Mouse (Mus musculus) mature B cell (primary cell): ENCODE measurements around the gene Vav2.

ENCODE experiments used
- in situ Hi-C: fragments of 300-500 bp; cut with MboI; formaldehyde crosslinking; loops from 2 replicates; pipeline ENCODE4 v1.14.3; 2019

The Vav2 gene

DNA sequence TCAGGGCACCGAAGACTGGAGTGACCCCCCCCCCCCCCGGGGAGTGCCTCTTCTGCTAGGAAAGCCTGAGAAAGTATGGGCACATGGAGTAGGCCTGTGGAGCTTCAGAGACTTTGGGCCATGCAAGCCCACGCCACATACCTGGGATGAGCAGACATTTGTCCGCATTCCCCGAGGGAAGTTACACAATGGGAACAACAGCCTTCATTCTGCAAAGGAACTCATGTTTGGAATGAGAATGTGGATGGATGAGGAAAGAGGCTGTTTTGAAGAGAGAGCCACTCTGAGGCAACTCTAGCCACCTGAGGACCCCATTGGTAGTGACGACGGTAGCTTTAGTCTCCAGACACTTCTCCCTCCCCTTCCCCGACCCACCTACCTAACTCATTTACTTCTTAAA, 106.0 kb downstream of the Vav2 start:
- in situ Hi-C loops = no loop called here

GRCm38 (mm10) chr2:27318606-27319005, 108.2 kb downstream of the Vav2 start:
- in situ Hi-C loops = no loop called here

- in situ Hi-C loops = no loop called here
Measured at GRCm38 (mm10) chr2:27318197-27318596, 108.6 kb downstream of the Vav2 start.

- in situ Hi-C loops = no loop called here
Measured at GRCm38 (mm10) chr2:27316167-27316566, 110.7 kb downstream of the Vav2 start.

DNA sequence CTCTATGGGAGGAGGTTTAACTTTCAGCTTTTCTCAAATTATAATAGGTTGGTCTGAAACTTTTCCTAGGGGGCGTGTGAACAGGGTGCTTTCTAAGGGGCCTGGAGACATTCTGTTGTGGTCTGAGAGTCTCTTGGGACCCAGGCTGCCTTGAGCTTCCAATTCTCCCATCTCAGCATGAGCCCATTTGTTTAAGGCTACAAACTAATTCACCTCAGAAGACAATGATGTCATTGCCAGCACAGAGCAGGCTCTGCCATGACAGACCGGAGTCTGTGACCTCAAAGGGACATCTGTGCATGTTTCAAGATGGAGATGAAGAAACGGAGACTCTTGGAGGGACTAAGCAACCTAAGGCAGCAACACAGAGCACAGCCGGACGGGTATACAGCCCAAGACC, 112.6 kb downstream of the Vav2 start:
- in situ Hi-C loops = no loop called here

GRCm38 (mm10) chr2:27312500-27312899, 114.3 kb downstream of the Vav2 start:
- in situ Hi-C loops = no loop called here

GRCm38 (mm10) chr2:27311606-27312005, 115.2 kb downstream of the Vav2 start:
- in situ Hi-C loops = no loop called here

- in situ Hi-C loops = no loop called here
Measured at GRCm38 (mm10) chr2:27310908-27311307, 115.9 kb downstream of the Vav2 start.

DNA sequence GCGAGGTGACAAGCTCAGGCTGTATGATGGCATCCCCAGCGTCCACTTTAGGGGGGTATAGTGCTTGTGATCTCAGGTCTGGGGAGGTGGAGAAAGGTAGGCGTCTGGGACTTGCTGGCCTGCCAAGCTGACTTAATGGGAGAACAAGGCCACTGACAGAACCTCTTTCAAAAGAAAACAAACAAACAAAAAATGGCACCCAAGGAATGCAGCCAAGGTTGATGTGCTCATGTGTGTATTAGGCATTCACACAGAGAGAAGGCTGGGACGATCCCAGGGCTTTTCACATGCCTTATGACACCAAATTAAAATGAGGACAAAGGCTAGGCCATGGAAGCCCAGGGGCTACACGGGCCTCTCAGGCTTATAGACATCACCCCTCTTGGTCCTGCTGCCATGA, 116.6 kb downstream of the Vav2 start:
- in situ Hi-C loops = no loop called here

- in situ Hi-C loops = no loop called here
Measured at GRCm38 (mm10) chr2:27306628-27307027, 120.2 kb downstream of the Vav2 start.

- in situ Hi-C loops = no loop called here
Measured at GRCm38 (mm10) chr2:27304741-27305140, 122.1 kb downstream of the Vav2 start.

DNA sequence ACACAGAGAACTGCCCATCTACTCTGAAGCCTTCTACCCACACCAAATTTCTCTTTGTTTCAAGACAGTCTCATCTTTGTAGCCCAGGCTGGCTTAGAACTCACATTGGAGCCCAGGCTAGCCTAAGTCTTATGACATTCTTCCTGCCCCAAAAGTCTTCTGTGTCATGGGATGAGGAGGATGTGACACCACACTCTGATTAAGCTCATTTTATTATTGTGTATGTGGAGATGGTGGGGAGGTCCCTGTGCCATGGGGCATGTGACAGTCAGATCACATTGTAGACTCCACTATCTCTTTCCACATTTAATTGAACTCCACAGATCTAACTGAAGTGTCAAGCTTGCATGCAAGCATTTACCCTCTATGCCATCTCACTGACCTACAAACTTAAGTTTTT, 122.8 kb downstream of the Vav2 start:
- in situ Hi-C loops = no loop called here

DNA sequence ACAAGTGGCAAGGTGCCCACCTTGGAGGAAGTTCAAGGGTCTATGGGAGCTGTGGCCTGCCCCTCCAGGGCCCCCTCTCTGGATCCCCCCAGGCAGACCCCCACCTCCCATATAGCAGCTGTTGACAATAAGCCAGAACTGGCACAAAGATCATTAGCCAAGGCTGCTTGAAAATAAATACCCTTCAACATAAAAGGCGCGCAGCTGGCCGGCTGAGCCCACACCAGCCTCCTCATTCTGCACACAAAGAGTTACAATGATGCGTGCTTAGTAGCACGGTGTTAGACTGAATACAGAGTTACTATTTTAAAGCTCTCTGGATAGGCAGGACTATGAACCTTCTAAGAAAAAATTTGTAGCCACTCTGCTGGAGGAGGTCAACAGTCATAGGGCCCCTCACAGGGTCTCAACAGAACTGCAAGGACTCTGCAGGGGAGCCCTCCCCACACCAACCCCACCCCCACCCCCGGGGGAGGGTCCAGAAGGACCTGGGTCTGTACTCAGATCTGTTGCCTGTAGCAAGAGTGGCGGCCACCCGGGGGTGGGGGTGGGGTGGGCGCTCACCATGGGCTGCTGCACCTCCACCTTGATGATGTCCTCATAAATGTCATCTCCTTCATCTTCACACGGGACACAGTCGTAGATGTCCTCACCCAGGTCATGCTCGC, 125.3 kb downstream of the Vav2 start:
- in situ Hi-C loops = no loop called here

GRCm38 (mm10) chr2:27300725-27301443, 125.9 kb downstream of the Vav2 start:
- in situ Hi-C loops = no loop called here

- in situ Hi-C loops = no loop called here
Measured at GRCm38 (mm10) chr2:27296656-27297406, 130.0 kb downstream of the Vav2 start.

- in situ Hi-C loops = no loop called here
Measured at GRCm38 (mm10) chr2:27294777-27295176, 132.1 kb downstream of the Vav2 start.

DNA sequence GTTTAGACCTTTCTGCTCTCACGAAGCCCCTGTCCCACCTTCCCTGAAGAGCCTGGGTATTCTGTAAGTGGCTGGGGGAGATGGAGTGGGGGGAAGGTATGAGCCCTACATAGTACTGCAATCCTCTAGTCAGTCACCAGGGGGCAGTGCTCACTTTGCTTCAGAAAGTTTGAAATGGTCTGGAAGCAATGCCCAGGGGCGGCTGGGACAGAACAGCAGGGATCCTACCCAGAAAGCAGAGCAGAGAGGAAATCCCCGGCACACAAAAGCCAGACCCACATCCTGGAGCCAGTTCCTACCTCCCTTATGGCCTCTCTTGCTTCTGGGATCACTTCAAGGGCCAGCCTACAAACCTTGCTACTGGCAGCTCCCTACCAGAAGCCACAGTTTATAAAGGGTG, 137.8 kb downstream of the Vav2 start:
- in situ Hi-C loops = loop anchor here (5.0 kb wide), 1 partner anchor 138 kb away; the partner anchor contains the start of gene Vav2

- in situ Hi-C loops = loop anchor here (5.0 kb wide), 1 partner anchor 140 kb away; the partner anchor contains the start of gene Vav2
Measured at GRCm38 (mm10) chr2:27286971-27287710, 139.7 kb downstream of the Vav2 start.

- in situ Hi-C loops = no loop called here
Measured at GRCm38 (mm10) chr2:27284441-27284840, 142.4 kb downstream of the Vav2 start.

DNA sequence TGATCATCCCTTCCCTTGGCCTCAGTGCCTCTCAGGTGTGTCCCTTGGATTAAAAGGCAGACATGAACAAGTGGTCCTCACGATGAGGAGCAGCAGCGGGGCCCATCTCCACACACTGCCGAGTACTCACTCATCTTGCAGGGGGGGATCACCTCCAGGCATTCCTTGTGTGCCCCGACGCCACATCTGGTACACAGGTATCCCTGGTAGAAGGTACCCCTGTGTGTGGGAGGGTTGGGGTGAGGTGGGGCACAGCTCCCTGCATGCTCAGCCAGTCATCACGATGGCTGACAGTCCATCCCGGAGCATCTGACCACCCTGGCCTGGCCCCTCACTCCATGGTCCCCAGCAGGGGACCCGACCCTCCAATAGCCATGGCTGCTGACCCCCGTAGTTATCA, 145.1 kb downstream of the Vav2 start:
- in situ Hi-C loops = no loop called here

- in situ Hi-C loops = no loop called here
Measured at GRCm38 (mm10) chr2:27280920-27281611, 145.8 kb downstream of the Vav2 start.
